Mouse (Mus musculus) common myeloid progenitor, adult 5-6 weeks (primary cell): ENCODE data around the gene Plcb4. TPM values are rescaled to one million over a fixed set of nuclear protein-coding genes. Genes with fewer than 3 reads are reported as not detected.
"Not testable (repeated sequence)": the region's sequence is repeated elsewhere in the genome, so short reads cannot be mapped to it uniquely, and the experiment has no call there.

Experiments used
- ATAC-seq: replicated peaks from 2 replicates; pipeline ENCODE4 v1.8.0; 2016; ENCODE audit warnings: low read depth, mild to moderate bottlenecking, moderate TSS enrichment, inconsistent platforms; ENCODE audit not compliant: poor library complexity, severe bottlenecking
- total RNA-seq: library from RNA; stranded (forward); fragments of 200-1000, 187-1606 nt; gene quantifications from 2 replicates; pipeline ENCODE4 v1.2.3, GENCODE M21; 2017

Gene Plcb4
- total RNA-seq, 1 experiment from 2014 or later: 34.9 TPM

DNA sequence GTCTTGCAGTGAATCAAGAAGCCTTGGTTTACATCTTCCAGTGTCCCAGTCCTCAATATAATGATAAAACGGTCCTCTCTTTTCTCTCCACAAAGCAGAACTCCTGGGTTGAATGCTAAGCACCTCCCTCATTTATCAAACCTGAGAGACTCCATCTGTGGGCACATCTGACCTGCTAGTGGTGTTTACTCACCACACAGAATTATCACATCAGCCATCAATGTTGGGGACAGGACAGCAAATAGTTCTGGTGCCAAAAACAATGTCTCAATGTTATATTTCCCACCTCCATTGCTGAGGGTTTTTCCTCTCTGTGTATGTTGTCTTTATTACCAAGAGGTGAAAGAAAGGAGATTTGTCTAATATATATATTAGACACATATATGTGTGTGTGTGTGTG is 321.6 kb downstream of the Plcb4 start:
- ATAC-seq: no peak

DNA sequence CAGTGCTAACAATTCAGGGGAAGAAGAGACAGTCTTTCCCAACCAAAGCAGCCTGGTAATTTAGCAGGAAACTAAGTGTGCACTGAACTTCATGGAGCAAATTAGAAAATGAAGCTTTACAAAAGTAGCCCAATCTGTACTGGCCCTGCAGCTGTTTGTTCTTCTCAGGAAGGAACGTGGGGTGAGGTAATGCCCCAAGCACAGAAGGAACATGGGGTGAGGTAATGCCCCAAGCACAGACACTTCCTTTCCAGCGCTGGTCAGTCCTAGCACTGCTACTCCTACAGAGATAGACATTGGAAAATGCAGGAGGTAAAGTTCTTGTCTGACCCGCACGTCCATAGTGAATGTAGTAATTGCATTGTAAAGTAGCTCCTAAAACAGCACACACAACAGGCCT is 325.2 kb downstream of the Plcb4 start:
- ATAC-seq: no peak

DNA sequence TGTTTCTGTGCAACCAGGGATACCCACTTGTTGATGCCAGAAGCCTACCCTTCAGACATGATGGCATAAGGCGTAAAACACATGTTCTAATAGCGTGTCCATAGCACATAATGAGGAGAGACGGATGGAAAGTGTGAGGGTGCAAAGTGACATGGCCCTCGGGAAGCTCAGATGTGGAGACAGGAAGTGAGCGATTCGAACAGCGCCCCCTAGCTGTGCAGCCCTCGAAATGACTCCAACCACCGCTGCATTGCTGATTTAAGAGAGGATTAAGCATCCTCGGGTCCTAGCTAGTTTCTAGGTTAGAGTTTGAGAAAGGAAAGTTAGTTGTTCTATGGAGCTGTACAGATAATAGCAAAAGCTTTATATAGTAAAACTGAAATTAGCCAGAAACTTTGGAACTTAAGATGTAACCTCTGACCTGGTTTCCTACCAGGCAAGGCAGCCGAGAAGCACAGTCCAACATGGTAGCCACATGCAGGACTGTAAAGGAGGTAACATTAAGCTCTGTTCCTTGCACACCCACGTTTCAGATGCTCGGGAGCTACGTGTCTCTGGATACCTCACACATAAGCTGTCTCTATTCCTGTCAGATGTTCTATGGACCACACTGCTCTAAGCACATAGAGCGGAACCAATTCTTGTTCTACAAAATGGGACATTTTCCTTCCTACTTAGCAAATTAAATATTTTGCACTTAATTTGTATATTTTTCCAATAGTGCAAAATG is 326.9 kb downstream of the Plcb4 start:
- ATAC-seq: no peak

DNA sequence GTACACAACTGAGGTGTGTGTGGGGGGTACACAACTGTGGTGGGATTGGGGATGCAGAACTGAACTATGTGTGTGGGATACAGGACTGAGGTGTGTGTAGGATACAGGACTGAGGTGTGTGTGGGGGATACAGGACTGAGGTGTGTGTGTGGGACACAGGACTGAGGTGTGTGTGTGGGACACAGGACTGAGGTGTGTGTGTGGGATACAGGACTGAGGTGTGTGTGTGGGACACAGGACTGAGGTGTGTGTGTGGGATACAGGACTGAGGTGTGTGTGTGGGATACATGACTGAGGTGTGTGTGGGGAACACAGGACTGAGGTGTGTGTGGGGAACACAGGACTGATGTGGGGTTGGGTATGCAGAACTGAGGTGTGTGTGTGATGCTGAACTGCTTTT is 329.7 kb downstream of the Plcb4 start:
- ATAC-seq: peak; percentile 79; the same call in 1 of the 2 replicates

DNA sequence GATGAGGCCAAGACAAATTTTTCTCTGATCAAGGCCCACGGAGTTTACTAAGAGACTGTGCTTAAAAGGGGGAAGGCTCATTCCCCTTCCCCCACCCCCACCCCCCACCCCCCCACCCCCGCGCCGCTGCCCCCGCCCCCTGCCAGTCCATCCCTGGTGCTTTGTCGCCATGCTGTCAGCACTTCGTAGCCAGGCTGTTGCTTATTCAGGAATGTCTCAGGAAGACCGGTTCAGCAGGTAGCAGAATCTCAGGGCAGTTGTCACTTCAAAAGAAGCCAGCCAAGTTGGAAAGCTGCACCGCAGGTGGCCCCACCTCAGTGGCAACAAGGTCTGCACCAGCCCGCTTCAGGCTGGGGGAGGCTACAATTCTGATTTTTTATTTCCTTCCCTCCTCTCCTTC is 331.9 kb downstream of the Plcb4 start:
- ATAC-seq: not testable (repeated sequence)

DNA sequence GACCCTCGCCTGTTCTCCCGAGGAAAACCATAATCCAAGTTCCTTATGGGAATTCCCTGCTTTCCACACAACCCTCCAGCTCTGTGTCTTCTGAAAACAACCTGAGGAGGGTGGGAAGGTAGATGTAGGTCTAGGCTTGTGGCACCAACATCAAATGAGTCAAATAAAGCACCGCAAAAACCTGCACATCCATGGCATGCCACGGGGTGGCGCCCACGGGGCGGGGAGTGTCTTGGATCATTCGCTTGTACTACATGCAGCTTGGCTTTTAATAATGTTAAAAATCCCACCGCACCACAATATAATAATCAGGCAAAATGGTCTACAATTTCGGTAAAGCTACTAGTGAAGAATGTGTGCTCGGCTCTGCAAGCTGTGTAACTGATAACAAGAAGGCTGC is 334.5 kb downstream of the Plcb4 start:
- no peak for ATAC-seq

DNA sequence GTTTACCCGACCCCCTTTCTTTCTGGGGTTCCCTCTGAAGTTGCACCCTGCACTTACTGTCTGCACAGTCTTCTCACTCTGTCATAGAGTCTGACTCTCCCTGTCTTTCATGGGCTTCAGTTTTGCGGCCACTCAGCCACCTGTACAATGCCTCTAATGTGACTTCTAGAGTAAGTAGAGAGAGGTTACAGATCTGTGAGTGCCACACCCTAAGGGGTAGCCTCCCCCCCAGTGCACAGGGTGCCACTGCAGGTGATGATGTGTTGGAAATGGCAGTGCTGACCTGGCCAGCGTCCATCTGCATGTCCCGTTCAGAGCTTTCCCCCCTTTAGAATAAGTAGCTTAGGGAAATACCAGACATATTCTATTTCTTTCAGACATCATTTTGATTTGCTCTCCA is 336.4 kb downstream of the Plcb4 start:
- ATAC-seq: no peak

DNA sequence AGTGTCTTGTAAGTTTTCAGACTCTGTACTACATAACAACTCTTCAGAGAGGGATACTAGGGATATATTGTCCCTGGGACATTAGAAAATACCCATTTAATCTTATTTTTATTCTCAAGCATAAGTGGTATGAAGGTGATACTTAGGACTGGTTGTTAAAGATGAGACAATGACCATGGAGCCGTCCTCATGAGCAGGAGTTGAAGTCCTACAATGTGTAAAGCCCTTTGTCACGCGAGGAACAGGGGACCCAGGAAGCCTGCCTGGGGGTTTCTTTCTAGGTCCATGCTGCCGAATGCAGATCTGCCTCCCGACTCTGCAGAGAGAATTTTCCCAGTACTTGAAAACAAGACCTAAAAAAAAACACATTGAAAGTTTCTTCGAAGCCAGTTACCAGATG is 338.1 kb downstream of the Plcb4 start:
- no peak for ATAC-seq

DNA sequence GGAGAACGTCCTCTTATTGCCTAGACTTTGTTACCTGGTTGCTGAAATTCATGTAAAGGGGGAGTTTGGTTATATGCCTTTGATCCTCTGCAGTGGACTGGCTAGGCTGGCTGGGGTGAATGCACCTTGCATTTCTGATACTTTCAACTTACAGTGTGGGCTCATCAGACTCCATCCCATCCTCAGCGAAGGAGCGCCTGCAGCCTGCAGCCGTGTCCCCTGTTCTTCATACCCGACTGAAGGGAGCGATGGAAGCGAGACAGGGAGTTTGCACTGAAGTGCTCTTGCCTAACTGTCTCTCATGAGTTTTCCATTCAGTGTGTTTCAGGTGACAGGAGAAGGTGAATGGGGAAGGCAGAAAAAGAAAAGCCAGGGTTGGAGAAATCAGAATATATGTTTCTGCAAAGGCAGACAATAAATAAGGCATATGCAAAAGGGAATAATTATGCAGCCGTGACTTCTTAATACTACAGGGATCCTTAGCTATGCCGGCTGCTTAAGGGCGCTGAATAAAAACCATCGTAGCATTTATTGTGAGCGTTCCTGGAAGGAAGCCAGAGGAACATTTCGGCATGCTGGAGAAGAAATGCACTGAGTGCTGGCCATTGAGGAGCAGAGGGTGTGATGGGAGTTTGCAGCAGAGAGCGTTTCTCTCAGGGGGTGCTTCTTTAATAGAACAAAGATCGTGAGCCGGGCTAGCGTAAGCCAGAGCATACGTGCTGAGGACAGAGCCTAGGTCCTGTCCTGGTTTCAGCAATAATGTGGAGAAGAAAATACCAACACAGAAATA is 338.7 kb downstream of the Plcb4 start:
- no peak for ATAC-seq

DNA sequence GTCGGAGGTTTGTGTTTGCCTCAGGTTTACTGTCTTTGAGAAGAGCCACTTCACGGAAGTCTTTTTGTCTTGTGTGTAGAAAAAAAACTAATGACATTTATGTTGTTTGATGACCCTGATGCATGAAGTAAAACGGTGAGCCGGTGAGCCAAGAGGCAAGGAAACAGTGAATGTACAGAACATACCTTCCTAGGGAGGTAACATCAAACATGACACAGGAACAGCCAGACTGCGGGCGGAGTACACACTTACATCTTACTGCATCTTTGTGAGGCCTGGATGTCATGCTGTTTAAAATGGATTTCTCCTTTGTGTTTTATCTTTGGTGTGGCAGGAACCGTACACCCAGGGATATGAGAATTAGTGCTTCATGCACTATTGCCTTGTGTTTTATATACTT is 340.1 kb downstream of the Plcb4 start:
- ATAC-seq: no peak

DNA sequence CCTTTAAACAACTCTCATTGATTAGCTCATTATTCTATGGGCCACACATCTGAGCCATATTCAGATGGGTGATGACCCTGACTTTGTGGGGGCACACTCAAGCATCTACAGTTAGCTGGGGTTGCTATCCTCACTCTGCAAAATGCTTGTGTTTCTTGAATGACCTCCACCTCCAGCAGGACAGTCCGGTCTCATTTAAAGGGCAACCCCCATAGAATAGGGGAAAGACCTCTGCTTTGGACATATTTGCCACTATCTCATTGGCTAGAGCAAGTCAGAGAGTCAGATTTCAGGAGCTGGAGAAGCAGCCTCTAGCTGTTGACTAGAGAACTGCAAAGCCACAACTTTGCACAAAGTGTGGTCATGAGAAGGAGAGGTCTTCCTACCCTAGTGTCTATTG is 340.6 kb downstream of the Plcb4 start:
- no peak for ATAC-seq

DNA sequence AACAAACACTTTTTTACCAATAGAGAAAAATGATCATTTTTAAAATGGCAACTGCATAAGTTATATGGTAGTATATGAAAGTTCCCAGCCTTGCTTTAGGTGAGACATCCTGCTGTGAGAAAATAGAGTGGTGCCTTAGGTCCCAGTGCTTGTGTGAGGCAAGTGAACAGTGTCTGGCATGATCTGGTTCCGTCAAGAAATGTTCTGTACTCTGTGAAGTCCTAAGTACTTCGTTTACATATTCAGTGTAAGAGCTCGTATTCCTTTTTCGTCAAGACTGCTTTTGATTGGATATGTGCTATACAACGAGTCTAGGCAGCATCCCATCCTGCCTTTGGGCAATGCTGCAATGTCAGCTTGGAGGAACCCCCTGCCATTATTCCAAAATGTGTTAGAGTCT is 342.1 kb downstream of the Plcb4 start:
- no peak for ATAC-seq

DNA sequence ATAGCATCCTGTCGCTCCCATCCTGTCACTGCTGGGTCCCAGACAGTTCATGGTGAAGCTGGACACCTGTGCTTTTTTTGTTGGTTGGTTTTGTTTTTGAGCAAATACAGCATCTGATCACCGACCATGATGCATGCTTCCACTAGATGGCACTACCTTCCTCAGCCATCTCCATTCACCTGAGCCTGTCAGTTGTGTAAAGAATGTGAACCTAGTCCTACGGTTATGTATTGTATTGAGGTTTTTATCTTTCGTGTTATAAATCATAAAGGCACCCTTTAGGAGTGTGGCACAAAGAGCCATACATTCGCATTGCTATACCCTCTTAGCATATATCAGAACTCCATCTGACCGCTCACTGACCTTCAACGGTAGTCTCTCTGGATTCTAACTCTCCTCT is 343.3 kb downstream of the Plcb4 start:
- ATAC-seq: peak; percentile 66

DNA sequence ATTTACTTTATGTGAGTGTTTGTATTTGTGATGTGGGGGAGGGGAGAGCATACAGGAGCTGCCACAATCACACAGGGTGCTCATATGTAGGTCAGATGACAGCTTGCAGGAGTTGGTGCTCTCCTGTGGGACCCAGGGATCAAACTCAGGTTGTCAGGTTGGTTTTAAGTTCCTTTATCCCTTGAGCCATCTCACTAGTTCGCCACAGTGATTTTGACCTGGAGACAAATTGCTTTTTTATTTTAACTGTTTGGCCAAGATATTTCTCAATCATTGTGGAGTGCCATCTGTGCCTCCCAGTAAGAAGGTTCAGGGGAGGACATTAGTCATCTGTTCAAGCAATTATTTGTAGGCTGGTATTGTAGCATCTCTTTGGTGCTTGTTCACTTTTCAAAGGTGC is 345.0 kb downstream of the Plcb4 start:
- ATAC-seq: no peak

DNA sequence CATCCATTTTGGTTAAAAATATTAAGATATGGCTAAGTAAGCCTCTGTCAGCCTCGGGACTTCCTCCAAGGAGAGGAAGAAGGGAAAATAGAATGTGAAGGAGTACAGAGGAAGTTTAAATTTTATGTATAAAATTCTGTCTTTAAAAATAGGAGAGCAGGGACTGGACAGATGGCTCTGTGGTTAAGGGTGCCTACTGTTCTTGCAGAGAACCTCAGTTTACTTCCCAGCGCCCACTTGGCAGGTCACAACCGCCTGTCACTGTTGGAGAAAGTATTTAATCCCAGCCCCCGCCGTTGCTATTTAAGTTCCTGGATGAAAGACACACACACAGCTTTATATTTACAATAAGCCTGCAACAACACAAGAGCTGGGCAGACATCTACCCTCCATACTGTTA is 347.5 kb downstream of the Plcb4 start:
- ATAC-seq: no peak

DNA sequence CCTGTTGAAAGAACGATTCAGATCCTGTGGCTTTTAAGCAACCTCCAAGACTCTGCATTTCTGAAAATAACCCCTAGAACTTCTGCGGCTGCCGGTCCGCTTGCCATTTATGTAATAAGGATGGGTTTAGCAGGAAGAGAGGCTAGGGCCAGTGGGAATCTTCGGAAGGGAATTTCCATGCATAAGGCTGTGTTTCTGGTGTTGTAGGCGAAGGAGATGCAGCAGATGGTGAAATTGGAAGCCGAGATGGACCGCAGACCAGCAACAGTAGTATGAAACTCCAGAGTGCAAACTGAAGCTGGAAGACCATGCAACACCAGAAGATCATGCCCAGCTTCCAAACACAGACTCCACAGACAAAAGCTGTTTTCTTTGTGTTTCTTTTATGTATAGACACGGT is 353.9 kb downstream of the Plcb4 start:
- no peak for ATAC-seq

DNA sequence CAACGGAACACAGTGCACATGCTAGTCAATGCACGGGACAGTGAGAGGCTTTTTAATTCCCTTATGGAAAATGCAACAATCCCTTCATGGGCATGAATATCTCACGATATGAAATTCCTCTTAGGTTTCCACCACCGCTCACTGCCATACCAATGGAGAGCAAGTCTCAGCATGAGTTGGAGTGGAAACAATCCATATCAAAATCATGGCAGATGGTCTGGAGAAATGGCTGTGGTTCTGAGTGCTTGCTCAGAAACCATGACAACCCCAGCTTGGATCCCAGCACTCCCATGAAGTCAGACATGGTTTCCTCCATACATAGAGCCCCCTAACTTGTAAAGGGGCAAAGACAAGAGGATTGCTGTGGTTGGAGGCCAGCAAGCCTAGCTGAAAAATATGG is 389.7 kb downstream of the Plcb4 start:
- ATAC-seq: no peak

DNA sequence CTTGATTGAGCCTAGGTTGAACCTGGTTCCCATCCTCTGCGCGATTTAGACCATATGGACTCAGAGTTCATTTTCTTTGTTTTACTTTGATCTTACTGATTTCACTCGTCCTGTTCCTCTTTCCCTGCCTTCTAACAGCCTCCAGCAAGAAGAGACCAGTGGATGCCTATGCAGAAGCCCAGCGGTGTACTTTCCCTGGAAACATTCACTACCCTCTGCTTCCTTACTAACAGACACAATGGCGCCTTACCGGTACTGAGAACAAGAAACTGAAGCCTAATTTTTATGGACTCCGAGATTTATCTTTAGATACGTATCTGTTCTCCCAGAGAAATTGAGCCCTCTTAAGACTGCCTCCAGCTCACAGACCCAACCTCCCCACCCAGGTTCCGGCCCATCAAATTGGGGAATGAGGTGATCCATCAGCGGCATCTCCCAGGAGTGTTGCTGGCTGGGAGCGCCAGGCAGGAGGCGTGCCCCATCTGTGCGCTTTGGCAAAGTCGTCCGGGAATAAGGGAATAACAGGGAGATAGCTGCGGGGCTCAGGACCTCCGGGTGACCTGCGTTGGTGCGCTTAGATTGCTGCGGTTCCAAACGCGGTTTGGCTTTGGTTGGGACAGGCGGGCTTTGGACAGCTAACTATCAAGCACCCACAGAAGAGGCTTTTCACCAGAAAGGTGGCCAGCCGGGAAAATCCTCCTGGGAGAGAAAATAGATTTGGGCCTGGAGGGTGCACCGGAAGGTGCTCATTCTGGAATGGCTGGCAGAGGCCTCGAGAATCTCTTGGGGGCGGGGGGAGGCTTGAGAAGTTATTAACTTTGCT is 392.2 kb downstream of the Plcb4 start:
- ATAC-seq: no peak

DNA sequence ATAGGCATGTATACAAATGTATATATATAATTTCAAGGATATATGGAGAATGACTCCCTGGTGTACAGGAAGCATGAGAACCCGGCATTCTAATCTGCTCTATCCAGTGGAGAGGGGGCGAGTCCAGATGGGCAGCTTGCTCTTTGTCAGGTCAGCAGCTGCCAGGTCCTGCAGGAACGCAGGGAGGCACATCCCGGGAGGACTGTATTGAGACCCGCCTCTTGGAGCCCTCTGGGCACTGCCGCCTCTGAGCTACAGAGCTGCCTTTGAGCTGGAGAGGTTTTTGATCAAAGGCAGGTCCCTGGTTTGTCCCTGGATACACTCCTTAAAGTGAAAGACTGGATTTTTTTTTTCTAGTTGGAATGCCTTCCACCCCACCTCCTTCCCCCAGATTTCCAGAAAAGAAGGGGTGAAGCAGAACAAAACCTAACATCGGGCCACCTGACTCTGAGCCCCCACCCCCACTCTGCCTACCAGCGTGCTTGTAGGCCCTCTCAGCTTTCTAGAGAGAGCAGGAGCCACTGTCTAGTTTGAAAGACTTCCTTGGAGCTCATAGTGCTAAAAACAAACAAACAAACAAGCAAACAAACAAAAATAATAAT is 393.0 kb downstream of the Plcb4 start, which contains the start of gene Lamp5:
Gene Lamp5, plus strand, starts transcription at position 552 of the 602 bp plus-strand sequence.
- ATAC-seq: no peak

DNA sequence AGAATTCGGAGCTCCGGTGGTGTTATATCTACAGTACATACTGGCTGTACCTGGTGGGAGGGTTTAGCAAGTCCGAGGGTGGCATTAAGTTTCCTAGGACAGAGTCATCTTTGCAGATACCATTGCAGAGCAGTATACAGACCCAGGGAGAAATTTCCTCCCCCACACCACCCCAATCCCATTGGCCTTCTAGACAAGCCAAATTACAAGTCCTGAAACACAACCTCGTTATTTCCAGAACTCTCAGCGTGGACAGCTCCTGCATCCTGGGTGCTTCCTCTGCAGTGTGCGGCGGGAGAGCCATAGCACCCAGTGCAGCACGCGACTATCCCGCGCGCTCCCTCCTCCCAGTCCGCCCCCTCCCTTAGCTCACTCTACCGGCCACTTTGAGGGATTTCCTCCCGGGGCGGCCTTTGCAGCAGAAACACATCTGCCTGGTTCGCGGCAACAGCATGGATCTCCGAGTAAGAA is 399.1 kb downstream of the Plcb4 start:
- 0 out of 2 replicates have a peak, but pooled peaks have one; percentile 22 for ATAC-seq
